Mouse (Mus musculus) heart, adult 2 months (tissue): ENCODE measurements around the gene Vmo1.

Source experiments
- CTCF ChIP-seq: fragments of 200-600 bp; IDR thresholded peaks from 2 replicates; pipeline ENCODE4 v1.8.1; 2022; ENCODE audit warnings: antibody characterized with exemption, mild to moderate bottlenecking, moderate library complexity
- EP300 ChIP-seq: fragments of 200-500 bp; IDR thresholded peaks from 2 replicates; pipeline ENCODE4 v1.6.1; 2011; ENCODE audit warnings: low read depth, low read length, control low read depth; ENCODE audit not compliant: insufficient read depth
- POLR2A ChIP-seq: fragments of 200-500 bp; IDR thresholded peaks from 2 replicates; pipeline ENCODE4 v1.6.1; 2011; ENCODE audit warnings: mild to moderate bottlenecking, low read depth, low read length, control low read depth; ENCODE audit not compliant: insufficient read depth

GRCm38 (mm10) chr11:70551526-70551925 is 37.1 kb upstream of the Vmo1 start:
- TF ChIP-seq POLR2A: no peak
- TF ChIP-seq EP300: no peak
- TF ChIP-seq CTCF: no peak
